Comparison of ENCODE assay signal across 8 mouse cellular contexts in the genomic region with DNA sequence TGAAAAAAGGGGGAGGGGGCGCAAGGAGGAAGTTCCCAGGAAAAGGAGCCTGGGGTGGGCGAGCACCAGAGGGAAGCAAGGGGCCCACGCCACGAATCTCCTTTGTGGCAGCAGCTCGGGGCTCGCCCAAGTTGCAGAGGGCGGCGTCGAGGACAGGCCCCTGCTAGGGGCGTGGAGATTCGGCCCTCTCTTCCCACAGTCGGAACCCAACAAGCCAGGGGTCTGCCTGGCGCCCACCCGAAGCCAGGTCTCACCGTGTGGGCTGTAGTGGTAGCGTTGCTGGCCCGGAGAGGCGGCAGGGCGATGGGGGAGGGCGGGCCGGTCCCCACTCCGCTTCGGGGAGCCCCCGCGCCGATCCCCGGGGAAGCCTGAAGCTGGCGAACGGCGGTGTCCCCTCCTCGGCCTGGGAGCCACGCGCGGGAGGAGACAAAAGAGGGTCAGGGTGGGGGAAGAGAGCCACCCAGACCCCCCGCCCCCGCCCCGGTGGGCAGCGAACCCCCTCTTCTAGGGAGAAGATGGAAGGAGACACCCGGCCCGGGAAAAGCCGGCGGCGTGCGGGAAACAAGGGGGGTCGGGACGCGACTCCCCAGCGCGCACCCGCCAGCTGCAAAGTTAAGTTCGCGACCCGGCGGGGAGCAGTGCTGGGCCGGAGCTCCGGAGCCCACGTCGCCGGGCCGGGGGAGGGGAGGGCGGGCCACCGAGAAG. TPM values are rescaled to one million over a fixed set of nuclear protein-coding genes. Genes with fewer than 3 reads are reported as not detected.
DNase-seq lines count a peak whose midpoint lies in the region; ATAC-seq and TF ChIP-seq lines count a peak whose summit lies in the region.

No protein-coding gene starts in this region.

- H3K36me3 ChIP-seq in embryonic facial prominence, embryonic 13.5 days = peaks cover 23% of the 10 kb centered on the region
- peaks cover 23% of the 10 kb centered on the region for H3K36me3 ChIP-seq in heart, postnatal 0 days (replicated peaks; ENCODE audit: control insufficient read depth, insufficient read depth, low read length)

- H3K27me3 ChIP-seq in embryonic facial prominence, embryonic 13.5 days = no peaks in the 10 kb centered on the region
- H3K27me3 ChIP-seq in heart, postnatal 0 days (ENCODE audit: control insufficient read depth, insufficient read depth, low read length) = no peaks in the 10 kb centered on the region

- under 1% methylated on average over 54 of the region's 62 CpGs for WGBS in embryonic facial prominence, embryonic 13.5 days
- WGBS in heart, postnatal 0 days = 0% methylated on average over 39 of the region's 62 CpGs

- peak overlapping the region; percentile 90 for H3K4me3 ChIP-seq in embryonic facial prominence, embryonic 13.5 days
- peak overlapping the region; percentile 98 for H3K4me3 ChIP-seq in heart, postnatal 0 days (ENCODE audit: low read depth, low read length)

- no peak for TF ChIP-seq EP300 in heart, postnatal 0 days (IDR thresholded peaks at IDR 0.05; ENCODE audit: low read depth)

- no peaks in the 10 kb centered on the region for H3K9me3 ChIP-seq in embryonic facial prominence, embryonic 13.5 days
- H3K9me3 ChIP-seq in heart, postnatal 0 days (replicated peaks; ENCODE audit: control insufficient read depth, low read length) = no peaks in the 10 kb centered on the region

- peak; percentile 54 to 63 for DNase-seq in B cell, adult 2 months
- DNase-seq in T-cell, adult 2 months (ENCODE audit: low spot score) = peak; percentile 46
- peak; percentile 30 for DNase-seq in heart, postnatal 0 days (ENCODE audit: low spot score)
- DNase-seq in kidney, postnatal 4 days = peak; percentile 65 to 80
- peak; percentile 29 to 49 for DNase-seq in spleen, postnatal 10 days (ENCODE audit: low spot score in 2 of 2)
- DNase-seq in left cerebral cortex, postnatal 36 days (ENCODE audit: low spot score in 2 of 2) = no peak

- no peak for TF ChIP-seq CTCF in heart, postnatal 0 days (IDR thresholded peaks at IDR 0.05; ENCODE audit: low read depth)

- intact Hi-C loops in left cerebral cortex, postnatal 36 days (cut with DNase I) = loop anchor here (2.0 to 5.0 kb wide), 3 partner anchors 86 to 276 kb away; no protein-coding TSS in a partner anchor

- ATAC-seq in embryonic facial prominence, embryonic 13.5 days (ENCODE audit: insufficient number of reproducible peaks, insufficient read depth, low FRiP score, low TSS enrichment, low read depth) = peak; percentile 22; the same call in 1 of the 2 replicates
- peak; percentile 27 for ATAC-seq in heart, postnatal 0 days (ENCODE audit: insufficient read depth, low read depth)
- peak; percentile 23 for ATAC-seq in megakaryocyte-erythroid progenitor cell, adult 5-6 weeks (replicated peaks; ENCODE audit: low FRiP score, low TSS enrichment, poor library complexity, severe bottlenecking)

- peak overlapping the region; percentile 83 for H3K4me2 ChIP-seq in embryonic facial prominence, embryonic 13.5 days
- peak overlapping the region; percentile 87 for H3K4me2 ChIP-seq in heart, postnatal 0 days (ENCODE audit: low read depth, low read length)

- H3K4me1 ChIP-seq in embryonic facial prominence, embryonic 13.5 days = peaks cover 39% of the 10 kb centered on the region
- H3K4me1 ChIP-seq in heart, postnatal 0 days (ENCODE audit: control insufficient read depth, insufficient read depth) = peaks cover 28% of the 10 kb centered on the region

- H3K9ac ChIP-seq in embryonic facial prominence, embryonic 13.5 days = peak overlapping the region; percentile 98
- peak overlapping the region; percentile 100 for H3K9ac ChIP-seq in heart, postnatal 0 days (replicated peaks; ENCODE audit: low read depth, low read length)

- H3K27ac ChIP-seq in embryonic facial prominence, embryonic 13.5 days = peak overlapping the region; percentile 97
- peak overlapping the region; percentile 99 for H3K27ac ChIP-seq in heart, postnatal 0 days (ENCODE audit: low read depth)

RNA-seq across cellular contexts. Expression of a gene that starts 2.0 kb away (rescaled TPM):
- polyA plus RNA-seq in embryonic facial prominence, embryonic 13.5 days (2015; fragmentation: Nextera tagmentation; extraction: Ambion mirVana) = 9.9 and 10.1 TPM in 2 replicates
- total RNA-seq in heart, postnatal 0 days (2014; rRNA removed; ENCODE audit: low replicate concordance) = 45.5 and 65.7 TPM in 2 replicates
- 6.8 and 9.8 TPM in 2 replicates for polyA plus RNA-seq in heart, postnatal 0 days (2015; fragmentation: Nextera tagmentation; extraction: Ambion mirVana)
- total RNA-seq in megakaryocyte-erythroid progenitor cell, adult 5-6 weeks (2014; fragmentation: Nextera tagmentation) = 11.1 and 16.6 TPM in 2 replicates
- total RNA-seq in megakaryocyte-erythroid progenitor cell, adult 5-6 weeks (2017) = 11.5 and 11.7 TPM in 2 replicates
- total RNA-seq in left cerebral cortex, postnatal 36 days (2021) = 10 to 100 TPM; 48.6 to 53.4 TPM

Comparison
In these comparisons a context has a peak if more than half of its experiments do, and no peak if none do; other contexts are left out.
1. DNase-seq: peak in B cell, adult 2 months (2 of 2), T-cell, adult 2 months (single experiment), heart, postnatal 0 days (single experiment), kidney, postnatal 4 days (2 of 2) and spleen, postnatal 10 days (2 of 2); none in left cerebral cortex, postnatal 36 days (0 of 2).
2. Peak in every context shown above with its lines, with median percentiles within 50 percentile points of each other: ATAC-seq.